12 mouse cellular contexts compared by ENCODE assay signal in genomic region chr16:28873404-28873895, GRCm38 (mm10).
"Had no signal": no experiment of that assay in that cellular context is flagged by ENCODE, and none has a peak within 500 bp of the region (broad histone marks: within the 10 kb centered on the region; RNA-seq: fewer than 3 reads in every experiment).

No protein-coding gene starts in this region.

- H3K9ac ChIP-seq: limb, embryonic 15.5 days; liver, embryonic 12.5 days; lung, embryonic 15.5 days; midbrain, embryonic 12.5 days had no signal

- H3K4me3 ChIP-seq: limb, embryonic 15.5 days; liver, embryonic 12.5 days; lung, embryonic 15.5 days; megakaryocyte, embryonic 14.5 days; midbrain, embryonic 12.5 days had no signal

- ATAC-seq: liver, embryonic 12.5 days had no signal

- H3K36me3 ChIP-seq: limb, embryonic 15.5 days; liver, embryonic 12.5 days; lung, embryonic 15.5 days; midbrain, embryonic 12.5 days had no signal

- DNase-seq: kidney, postnatal 10 days; layer of hippocampus, postnatal 36 days; lung, postnatal 14 days; right cerebral cortex, adult 18-20 months; right cerebral cortex, postnatal 25 days; thymus, postnatal 36 days had no signal

- H3K4me2 ChIP-seq: limb, embryonic 15.5 days; liver, embryonic 12.5 days; lung, embryonic 15.5 days; midbrain, embryonic 12.5 days had no signal

- H3K4me1 ChIP-seq: liver, embryonic 12.5 days; megakaryocyte, embryonic 14.5 days had no signal

- H3K27me3 ChIP-seq: limb, embryonic 15.5 days; liver, embryonic 12.5 days; lung, embryonic 15.5 days; megakaryocyte, embryonic 14.5 days had no signal

- H3K9me3 ChIP-seq: limb, embryonic 15.5 days; liver, embryonic 12.5 days; lung, embryonic 15.5 days; midbrain, embryonic 12.5 days had no signal

- H3K27ac ChIP-seq: limb, embryonic 15.5 days; liver, embryonic 12.5 days; lung, embryonic 15.5 days; macrophage; midbrain, embryonic 12.5 days had no signal
